Mouse (Mus musculus) G1E (cell line): ENCODE measurements around the gene Arhgef19.

Source experiments
- CTCF ChIP-seq: IDR thresholded peaks from 2 replicates; pipeline ENCODE4 v1.5.1; 2012; ENCODE audit warnings: low read depth, low read length, inconsistent platforms, mixed read lengths
- POLR2AphosphoS5 ChIP-seq: IDR thresholded peaks from 2 replicates; pipeline ENCODE4 v1.6.1; 2012; ENCODE audit warnings: low read depth, low read length, inconsistent platforms; ENCODE audit not compliant: insufficient replicate concordance
- TAL1 ChIP-seq: conservative IDR thresholded peaks from 2 replicates; pipeline ENCODE4 v1.6.1; 2012; ENCODE audit warnings: low read depth, low read length, inconsistent platforms, mixed read lengths

- no peak for TF ChIP-seq POLR2AphosphoS5
- TF ChIP-seq CTCF, result no peak
- TF ChIP-seq TAL1, result no peak
Observed at GRCm38 (mm10) chr4:141233196-141233595, 6.1 kb upstream of the Arhgef19 start.
